Mouse (Mus musculus) forelimb bud, embryonic 11.5 days (tissue): Measurements from ENCODE around the gene Adat3.

ENCODE experiments used
- DNase-seq: peaks from one replicate; pipeline ENCODE4 v3.0.0-alpha.2; 2012; ENCODE audit warnings: low read depth, low spot score

Gene Adat3

GRCm38 (mm10) chr10:80650392-80650791, 47.7 kb downstream of the Adat3 start:
- no peak for DNase-seq

GRCm38 (mm10) chr10:80653156-80653720, 50.6 kb downstream of the Adat3 start:
- DNase-seq, result no peak

GRCm38 (mm10) chr10:80654866-80655265, 52.2 kb downstream of the Adat3 start:
- DNase-seq, result no peak

- no peak for DNase-seq
Observed at GRCm38 (mm10) chr10:80655406-80656129, 52.9 kb downstream of the Adat3 start.

- DNase-seq, result peak; percentile 99
Observed at GRCm38 (mm10) chr10:80656130-80656862, 53.6 kb downstream of the Adat3 start.

- DNase-seq, result no peak
Observed at GRCm38 (mm10) chr10:80656863-80657623, 54.4 kb downstream of the Adat3 start, which contains the start of gene Btbd2. Gene Btbd2, minus strand, starts transcription at chr10:80657071.
